Mouse (Mus musculus) c-Kit-positive CD71-positive TER-119-positive erythroid progenitor cells, embryonic 14.5 days (primary cell): Measurements from ENCODE around the gene Haus5.

Experiments
- DNase-seq: peaks from one replicate; pipeline ENCODE4 v3.0.0-alpha.2; 2013; ENCODE audit warnings: low spot score

Haus5 gene

GRCm38 (mm10) chr7:30625530-30626384, 39.0 kb downstream of the Haus5 start, which contains the start of gene Cox6b1:
TSS of gene Cox6b1 (minus strand) at chr7:30626151.
- peak; percentile 88 for DNase-seq

GRCm38 (mm10) chr7:30619202-30619601, 45.6 kb downstream of the Haus5 start:
- peak; percentile 40 for DNase-seq

DNA sequence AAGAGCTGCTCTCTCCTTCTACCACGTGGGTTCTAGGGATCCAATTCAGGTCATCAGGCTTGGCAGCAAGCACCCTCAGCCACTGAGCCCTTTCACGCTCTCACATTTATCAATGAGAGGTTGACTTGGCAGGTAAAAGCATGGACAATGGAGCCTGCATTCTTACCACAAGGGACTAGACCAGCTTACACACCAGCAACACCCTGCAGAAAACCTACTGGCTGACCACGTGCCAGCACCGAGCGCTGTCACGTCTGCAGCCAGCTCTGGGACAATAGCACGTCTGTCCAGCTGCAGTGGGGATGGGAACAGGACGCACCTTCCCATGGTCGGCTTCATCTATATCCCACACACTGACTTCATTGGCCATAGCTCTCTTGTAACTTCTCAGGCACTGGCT, 46.1 kb downstream of the Haus5 start:
- DNase-seq, result no peak

GRCm38 (mm10) chr7:30615049-30615760, 49.6 kb downstream of the Haus5 start:
- no peak for DNase-seq

DNA sequence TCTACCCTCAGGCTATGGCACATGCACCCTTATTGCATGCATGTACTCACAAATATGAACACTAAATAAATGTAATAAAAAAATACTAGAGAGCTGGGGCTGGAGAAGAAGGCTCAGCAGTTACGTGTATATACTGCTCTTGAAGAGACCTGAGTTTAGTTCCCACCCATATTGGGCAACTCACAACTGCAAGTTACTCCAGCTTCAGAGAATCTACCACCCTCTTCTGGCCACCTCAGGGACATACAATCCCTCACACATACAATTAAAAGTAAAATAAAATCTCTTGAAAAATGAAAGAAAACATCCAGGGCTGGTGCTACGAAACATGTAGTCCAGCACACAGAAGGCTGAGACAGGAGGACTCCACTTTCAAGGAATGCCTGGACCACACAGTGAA, 50.3 kb downstream of the Haus5 start:
- no peak for DNase-seq

GRCm38 (mm10) chr7:30613529-30614112, 51.2 kb downstream of the Haus5 start:
- peak; percentile 68 for DNase-seq

- DNase-seq, result no peak
Observed at GRCm38 (mm10) chr7:30612654-30613402, 52.0 kb downstream of the Haus5 start, which contains the start of gene Upk1a. TSS of gene Upk1a (minus strand) at chr7:30612847.

DNA sequence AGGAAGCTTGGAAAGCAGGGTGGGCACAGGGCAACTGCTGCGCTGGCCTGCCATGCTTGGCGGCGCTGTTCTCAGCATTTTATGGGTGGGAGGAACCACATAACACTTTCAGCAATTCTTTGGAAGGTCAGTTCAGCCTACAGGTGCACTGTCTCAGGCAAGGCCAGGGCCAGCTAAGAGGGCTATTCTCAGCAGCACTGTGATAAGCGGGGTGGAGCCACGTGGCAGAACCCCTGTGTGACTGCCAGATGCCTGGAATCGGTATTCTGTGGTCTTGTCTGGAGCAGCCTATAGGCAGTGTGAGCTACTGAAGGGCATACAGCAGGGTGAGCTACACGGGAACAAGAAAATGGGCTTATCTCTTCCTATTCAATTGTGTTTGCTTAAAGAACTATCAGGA, 54.8 kb downstream of the Haus5 start:
- no peak for DNase-seq

DNA sequence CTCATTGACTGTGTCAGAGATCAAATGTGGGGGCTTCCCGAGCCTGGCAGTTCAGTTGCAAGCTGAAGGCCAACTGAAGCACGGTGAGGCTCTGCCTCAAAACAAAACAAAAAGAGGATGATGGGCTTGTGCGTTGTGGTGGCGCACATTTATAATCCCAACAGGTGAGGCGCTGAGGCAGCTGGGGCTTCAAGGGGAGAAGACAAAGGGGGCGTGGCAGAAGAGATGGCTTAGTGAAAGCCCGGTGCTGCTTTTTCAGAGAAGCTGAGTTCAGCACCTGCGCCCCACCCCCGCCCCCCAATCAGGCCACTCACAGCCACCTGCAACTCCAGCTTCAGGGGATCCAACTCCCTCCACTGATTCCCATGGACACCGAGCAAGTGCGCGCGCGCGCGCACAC, 56.3 kb downstream of the Haus5 start:
- DNase-seq, result no peak

DNA sequence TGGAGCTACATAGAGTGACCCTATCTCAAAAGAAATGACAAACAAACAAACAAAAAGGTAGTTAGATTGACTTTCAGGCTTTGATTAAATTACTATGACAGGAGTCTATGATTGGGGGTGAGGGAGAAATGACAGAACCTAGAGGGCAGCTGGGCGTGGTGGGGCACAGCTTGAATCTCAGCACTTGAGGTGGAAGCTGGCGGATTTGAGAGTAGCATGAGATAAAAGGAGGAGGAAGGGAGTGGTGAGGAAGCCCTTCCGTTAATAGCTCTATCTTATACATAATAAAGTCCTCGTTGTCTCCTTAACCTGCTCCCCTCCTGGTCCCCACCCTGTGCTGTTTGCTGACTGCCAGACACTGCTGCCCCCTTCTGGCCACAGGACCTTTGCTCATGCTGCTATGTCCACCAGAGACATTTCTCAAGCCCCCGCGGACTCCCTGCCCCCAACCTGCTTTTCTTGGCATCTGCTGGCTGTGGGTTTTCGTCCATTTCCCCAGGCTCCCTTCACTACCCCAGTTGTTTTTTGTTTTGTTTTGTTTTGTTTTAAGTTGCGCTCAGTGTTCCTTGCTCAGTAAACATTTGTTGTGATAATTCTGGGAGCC, 57.0 kb downstream of the Haus5 start:
- DNase-seq, result peak; percentile 42

DNA sequence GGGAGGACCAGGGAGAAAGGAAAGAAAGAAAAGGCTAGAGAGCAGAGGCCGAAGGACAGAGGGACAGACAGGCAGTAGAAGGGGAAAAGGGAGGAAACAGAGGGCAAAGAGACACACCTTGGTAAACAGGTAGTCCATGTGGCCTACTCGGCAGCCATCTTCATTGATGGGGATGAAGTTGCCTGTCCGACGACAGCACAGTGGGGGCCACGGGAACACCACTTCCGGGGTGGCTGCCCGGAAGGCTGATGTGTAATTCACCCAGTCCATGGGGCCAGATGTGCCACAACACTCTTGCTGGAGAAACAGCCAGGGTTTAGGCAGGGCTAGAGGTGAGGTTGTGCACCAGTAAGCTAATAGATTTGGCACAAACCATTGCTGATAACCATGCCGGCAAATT, 59.9 kb downstream of the Haus5 start:
- no peak for DNase-seq

DNA sequence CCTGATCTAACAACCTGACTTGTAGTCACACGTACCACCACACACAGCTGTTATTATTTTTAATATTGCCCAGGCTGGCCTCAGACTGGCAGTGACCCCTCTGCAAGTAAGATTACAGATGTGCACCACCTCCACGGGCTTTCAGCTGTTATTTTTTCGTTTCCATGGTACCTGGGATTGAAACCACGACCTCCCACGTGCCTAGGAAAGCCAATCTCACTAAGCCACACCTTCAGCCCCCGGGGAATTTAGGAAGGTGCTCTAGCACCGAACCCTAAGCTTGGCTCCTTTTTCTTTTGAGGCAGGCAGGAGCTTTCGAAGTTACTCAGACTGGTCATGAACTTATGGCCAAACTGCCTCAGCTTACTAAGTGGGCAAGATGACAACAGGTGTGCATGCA, 60.4 kb downstream of the Haus5 start:
- DNase-seq, result no peak
